Mouse (Mus musculus) limb, embryonic 14.5 days (tissue): ENCODE measurements around the gene Pla2g4e. TPM values are rescaled to one million over a fixed set of nuclear protein-coding genes. Genes with fewer than 3 reads are reported as not detected.

Source experiments
- ATAC-seq: fragments of 200-750 bp; cut with Nextera tagmentation; 2 replicates; pipeline ENCODE4 v1.8.0; 2017; ENCODE audit warnings: low read depth, moderate number of reproducible peaks, moderate TSS enrichment; ENCODE audit not compliant: low FRiP score
- DNase-seq: peaks from one replicate; pipeline ENCODE4 v3.0.0-alpha.2; 2015; ENCODE audit warnings: low spot score
- H3K27ac ChIP-seq: fragments of 300-500 bp; sonication (generic); replicated peaks from 2 replicates; pipeline ENCODE4 v1.5.1; 2014; ENCODE audit warnings: low read depth, mild to moderate bottlenecking, low read length, moderate library complexity, mixed read lengths
- H3K27me3 ChIP-seq: fragments of 300-500 bp; sonication (generic); 2 replicates; pipeline ENCODE4 v1.6.1; 2014; ENCODE audit warnings: low read length, mixed read lengths; ENCODE audit not compliant: control insufficient read depth, insufficient read depth
- H3K36me3 ChIP-seq: fragments of 300-500 bp; sonication (generic); 2 replicates; pipeline ENCODE4 v1.6.1; 2014; ENCODE audit warnings: mild to moderate bottlenecking, low read length, moderate library complexity, mixed read lengths; ENCODE audit not compliant: control insufficient read depth, insufficient read depth
- H3K4me1 ChIP-seq: fragments of 300-500 bp; sonication (generic); 2 replicates; pipeline ENCODE4 v1.6.1; 2014; ENCODE audit warnings: antibody characterized with exemption, low read length, mixed read lengths; ENCODE audit not compliant: control insufficient read depth, insufficient read depth
- H3K4me2 ChIP-seq: fragments of 300-500 bp; sonication (generic); replicated peaks from 2 replicates; pipeline ENCODE4 v1.6.1; 2014; ENCODE audit warnings: low read depth, mild to moderate bottlenecking, low read length, moderate library complexity; ENCODE audit not compliant: severe bottlenecking
- H3K4me3 ChIP-seq: fragments of 300-500 bp; sonication (generic); replicated peaks from 2 replicates; pipeline ENCODE4 v1.5.1; 2014; ENCODE audit warnings: low read length
- H3K9ac ChIP-seq: fragments of 300-500 bp; sonication (generic); 2 replicates; pipeline ENCODE4 v1.6.1; 2014; ENCODE audit warnings: mild to moderate bottlenecking, low read depth, low read length, moderate library complexity; ENCODE audit not compliant: severe bottlenecking
- H3K9me3 ChIP-seq: fragments of 300-500 bp; sonication (generic); 2 replicates; pipeline ENCODE4 v1.6.1; 2016; ENCODE audit warnings: low read length; ENCODE audit not compliant: control insufficient read depth
- POLR2A ChIP-seq: fragments of 200-500 bp; IDR thresholded peaks from 2 replicates; pipeline ENCODE4 v1.8.0; 2012; ENCODE audit warnings: inconsistent platforms, mild to moderate bottlenecking, moderate library complexity, borderline replicate concordance; ENCODE audit not compliant: insufficient read depth, insufficient read length; ENCODE audit errors: extremely low read depth
- WGBS: fragments of 180-500 bp; shearing (Covaris S2); extraction: QIAGEN DNeasy Blood & Tissue Kit; methylation state at CpG from one replicate; pipeline ENCODE4 v1.1.7; 2014; 5-methylcytosine and 5-hydroxymethylcytosine counted together
- polyA plus RNA-seq, 2 experiments: library from polyadenylated mRNA; depleted of rRNA in 1 of 2; stranded (reverse) in 1 of 2; unstranded in 1 of 2; fragments of >200 nt; fragmentation: Nextera tagmentation in 1 of 2; extraction: Ambion mirVana in 1 of 2; gene quantifications; 2 replicates each; pipeline versions ENCODE4 v1.2.1 to v1.2.3; 2012 to 2014

The Pla2g4e gene
- polyA plus RNA-seq, 2 experiments = 1.2 to 2.1 TPM

DNA sequence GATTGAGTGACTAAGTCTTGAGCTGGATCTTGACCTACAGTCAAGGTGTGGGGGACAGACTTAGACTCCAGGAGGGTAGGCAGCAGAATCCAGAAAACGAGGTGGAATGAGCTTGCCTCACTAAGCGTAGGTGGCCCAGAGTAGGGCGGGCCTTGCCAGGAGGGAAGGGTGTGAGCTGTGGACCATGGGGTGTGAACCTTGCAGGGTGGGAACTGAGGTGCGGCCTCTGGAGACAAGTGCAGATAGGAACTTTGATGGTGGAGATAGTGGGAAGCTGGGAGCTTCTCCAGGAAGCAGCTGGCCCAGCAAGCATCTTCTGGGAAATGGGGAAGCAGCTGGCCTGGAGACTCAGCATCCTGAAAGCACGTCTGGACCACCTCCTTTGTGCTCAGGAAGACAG is 7.4 kb downstream of the Pla2g4e start:
- no peak for TF ChIP-seq POLR2A
- ATAC-seq = no peak
- H3K4me2 ChIP-seq = no peak overlapping the region
- H3K36me3 ChIP-seq = no peaks in the 10 kb centered on the region
- H3K4me3 ChIP-seq = no peak overlapping the region
- H3K4me1 ChIP-seq = no peaks in the 10 kb centered on the region
- H3K9me3 ChIP-seq = no peaks in the 10 kb centered on the region
- H3K27me3 ChIP-seq = no peaks in the 10 kb centered on the region
- no peak for DNase-seq
- no peak overlapping the region for H3K27ac ChIP-seq
- WGBS = 70% methylated on average over 5 of the region's 5 CpGs
- H3K9ac ChIP-seq = no peak overlapping the region

GRCm38 (mm10) chr2:120235947-120236640 is 9.0 kb downstream of the Pla2g4e start:
- DNase-seq (no peak), ATAC-seq (no peak)
- 60% methylated on average over 3 of the region's 3 CpGs for WGBS
- Histone ChIP-seq H3K9me3 (no peaks in the 10 kb centered on the region), H3K4me2 (no peak overlapping the region), H3K27ac (no peak overlapping the region), H3K27me3 (no peaks in the 10 kb centered on the region), H3K4me3 (no peak overlapping the region), H3K4me1 (no peaks in the 10 kb centered on the region), H3K36me3 (no peaks in the 10 kb centered on the region), H3K9ac (no peak overlapping the region)
- TF ChIP-seq POLR2A = no peak

- Histone ChIP-seq H3K9me3 (no peaks in the 10 kb centered on the region), H3K27ac (no peak overlapping the region), H3K36me3 (no peaks in the 10 kb centered on the region), H3K4me2 (no peak overlapping the region), H3K4me3 (no peak overlapping the region), H3K27me3 (no peaks in the 10 kb centered on the region), H3K9ac (no peak overlapping the region), H3K4me1 (no peaks in the 10 kb centered on the region)
- no peak for DNase-seq
- no peak for ATAC-seq
- TF ChIP-seq POLR2A = no peak
- WGBS = 39% methylated on average over 3 of the region's 3 CpGs
Observed at GRCm38 (mm10) chr2:120235381-120235780, 9.8 kb downstream of the Pla2g4e start.

GRCm38 (mm10) chr2:120231642-120232041 is 13.5 kb downstream of the Pla2g4e start:
- H3K9me3 ChIP-seq = no peaks in the 10 kb centered on the region
- no peak for TF ChIP-seq POLR2A
- no peaks in the 10 kb centered on the region for H3K4me1 ChIP-seq
- DNase-seq (no peak), ATAC-seq (no peak)
- WGBS = 66% methylated on average over 3 of the region's 3 CpGs
- no peak overlapping the region for H3K4me3 ChIP-seq
- H3K27ac ChIP-seq = no peak overlapping the region
- no peak overlapping the region for H3K4me2 ChIP-seq
- no peaks in the 10 kb centered on the region for H3K27me3 ChIP-seq
- H3K9ac ChIP-seq = no peak overlapping the region
- H3K36me3 ChIP-seq = no peaks in the 10 kb centered on the region

GRCm38 (mm10) chr2:120214600-120214999 is 30.5 kb downstream of the Pla2g4e start:
- no peaks in the 10 kb centered on the region for H3K27me3 ChIP-seq
- no peak overlapping the region for H3K4me2 ChIP-seq
- H3K4me3 ChIP-seq = no peak overlapping the region
- no peaks in the 10 kb centered on the region for H3K4me1 ChIP-seq
- DNase-seq (no peak), ATAC-seq (no peak)
- H3K27ac ChIP-seq = no peak overlapping the region
- no peak overlapping the region for H3K9ac ChIP-seq
- no peak for TF ChIP-seq POLR2A
- H3K36me3 ChIP-seq = no peaks in the 10 kb centered on the region
- H3K9me3 ChIP-seq = no peaks in the 10 kb centered on the region
- WGBS = 86% methylated on average over 5 of the region's 5 CpGs
